In the genomic region with DNA sequence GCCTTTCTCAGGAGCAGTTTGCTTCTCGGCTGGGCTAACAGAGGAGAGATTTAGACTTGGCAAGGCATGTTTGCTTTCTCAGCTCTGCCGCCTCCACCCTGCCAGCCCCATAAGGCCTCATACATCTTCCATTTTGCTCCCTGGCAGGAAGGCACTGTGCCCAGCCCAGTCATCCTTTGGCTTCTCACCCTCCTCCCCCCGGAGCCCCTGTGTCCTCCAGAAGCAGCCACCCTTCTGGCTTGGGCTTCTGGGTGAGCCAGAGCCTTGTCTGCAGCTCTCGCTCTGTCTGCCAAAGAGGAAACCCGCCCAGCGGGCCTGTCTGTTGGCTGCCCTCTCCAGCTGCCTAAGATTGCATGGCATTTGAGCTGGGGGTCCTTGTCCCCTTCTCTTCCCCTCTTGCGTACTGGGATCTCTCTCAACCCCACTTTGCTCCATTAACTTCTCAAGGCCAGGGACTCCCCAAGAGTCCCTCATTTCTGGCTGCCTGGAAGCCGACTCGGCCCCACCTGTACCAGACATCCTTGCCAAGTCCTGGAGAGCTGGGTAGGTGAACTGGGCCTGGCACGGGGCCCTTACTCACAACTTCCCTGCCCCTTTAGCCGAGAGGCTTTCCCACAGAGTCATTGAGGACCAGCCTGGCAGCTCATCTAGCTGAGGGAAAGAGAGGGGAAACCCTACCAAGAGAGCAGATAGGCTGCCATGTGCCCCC, we compare ENCODE assay signal across 7 mouse cellular contexts. TPM values are rescaled to one million over a fixed set of nuclear protein-coding genes. Genes with fewer than 3 reads are reported as not detected.
DNase-seq lines count a peak whose midpoint lies in the region; TF ChIP-seq lines count a peak whose summit lies in the region.

No protein-coding gene starts in this region.

- H3K27ac ChIP-seq in cerebellum, adult 2 months (ENCODE audit: insufficient read depth, low read length), result no peak overlapping the region

- H3K27me3 ChIP-seq in cerebellum, adult 2 months (ENCODE audit: control insufficient read depth, insufficient read depth, low read length), result no peaks in the 10 kb centered on the region

- DNase-seq in brain, embryonic 14.5 days (ENCODE audit: low read depth), result peak; percentile 79
- DNase-seq in cerebellum, adult 2 months, result peak; percentile 80 to 87
- DNase-seq in heart, postnatal 25 days (ENCODE audit: low spot score), result peak; percentile 43
- peak; percentile 66 for DNase-seq in lung, postnatal 25 days (ENCODE audit: low spot score)
- no peak for DNase-seq in adrenal gland, postnatal 10 days
- no peak for DNase-seq in gastrocnemius, postnatal 14 days
- no peak for DNase-seq in urinary bladder, adult 2 months (ENCODE audit: low spot score)

- TF ChIP-seq CTCF in brain, embryonic 14.5 days (IDR thresholded peaks at IDR 0.05; ENCODE audit: borderline replicate concordance, extremely low read depth, insufficient read depth, insufficient read length), result no peak
- no peak for TF ChIP-seq CTCF in cerebellum, adult 2 months (IDR thresholded peaks at IDR 0.05; ENCODE audit: borderline replicate concordance, insufficient read depth, low read depth, low read length)

- 7% methylated on average over 11 of the region's 11 CpGs for WGBS in cerebellum, adult 2 months

- intact Hi-C loops in heart, postnatal 25 days (cut with DNase I), result loop anchor here (2.0 kb wide), 1 partner anchor 432 kb away; a partner anchor contains a TSS
- intact Hi-C loops in gastrocnemius, postnatal 14 days (cut with DNase I; ENCODE audit: low total_unique reads), result no loop called here

- no peak overlapping the region for H3K4me3 ChIP-seq in cerebellum, adult 2 months (replicated peaks; ENCODE audit: insufficient read depth, low read depth, low read length)

- TF ChIP-seq POLR2A in brain, embryonic 14.5 days (IDR thresholded peaks at IDR 0.05; ENCODE audit: borderline replicate concordance, extremely low read depth, insufficient read depth, insufficient read length, poor library complexity, severe bottlenecking), result no peak
- no peak for TF ChIP-seq POLR2A in cerebellum, adult 2 months (IDR thresholded peaks at IDR 0.05; ENCODE audit: borderline replicate concordance, insufficient read depth, low read length)

- H3K4me1 ChIP-seq in cerebellum, adult 2 months (ENCODE audit: control insufficient read depth, insufficient read depth, low read length), result peaks cover 32% of the 10 kb centered on the region

RNA-seq across cellular contexts. Expression of a gene that starts 14.9 kb away (rescaled TPM):
- polyA plus RNA-seq in brain, embryonic 14.5 days (2012; rRNA removed), result 51.4 and 78.3 TPM in 2 replicates
- polyA plus RNA-seq in cerebellum, adult 2 months (2012; rRNA removed), result 73.7 and 77.2 TPM in 2 replicates
- 10 to 100 TPM; 66.5 to 77.1 TPM for total RNA-seq in heart, postnatal 25 days (2021)
- total RNA-seq in adrenal gland, postnatal 10 days (2021), result 10 to 100 TPM; 16.9 to 21.7 TPM
- total RNA-seq in gastrocnemius, postnatal 14 days (2021), result 10 to 100 TPM; 14.5 to 15.5 TPM
- 81.1 and 94.9 TPM in 2 replicates for polyA plus RNA-seq in urinary bladder, adult 2 months (2012; rRNA removed)

RNA-seq across cellular contexts. Expression of a gene that starts 47.9 kb away (rescaled TPM):
- 25.9 and 31.3 TPM in 2 replicates for polyA plus RNA-seq in brain, embryonic 14.5 days (2012; rRNA removed)
- 31.7 and 32.1 TPM in 2 replicates for polyA plus RNA-seq in cerebellum, adult 2 months (2012; rRNA removed)
- total RNA-seq in heart, postnatal 25 days (2021), result 10 to 100 TPM; 22.1 to 27.3 TPM
- 100 to 1,000 TPM in 1 of 2 experiments, 10 to 100 TPM in 1; 83.1 to 108 TPM for total RNA-seq in adrenal gland, postnatal 10 days (2021)
- 10 to 100 TPM; 22.1 to 24.6 TPM for total RNA-seq in gastrocnemius, postnatal 14 days (2021)
- polyA plus RNA-seq in urinary bladder, adult 2 months (2012; rRNA removed), result 30.5 and 30.9 TPM in 2 replicates

Comparison
In these comparisons a context has a peak if more than half of its experiments do, and no peak if none do; other contexts are left out.
1. DNase-seq: peak in brain, embryonic 14.5 days (single experiment), cerebellum, adult 2 months (2 of 2), heart, postnatal 25 days (single experiment) and lung, postnatal 25 days (single experiment); none in adrenal gland, postnatal 10 days (single experiment), gastrocnemius, postnatal 14 days (single experiment) and urinary bladder, adult 2 months (single experiment).